Mouse (Mus musculus): Measurements from ENCODE around the gene Map1b. TPM values are rescaled to one million over a fixed set of nuclear protein-coding genes. Genes with fewer than 3 reads are reported as not detected.

The Map1b gene
- polyA plus RNA-seq, 1 experiment = 4.5 TPM

GRCm38 (mm10) chr13:99398149-99398701 is 118.1 kb downstream of the Map1b start:
- Histone ChIP-seq H3K27ac (ENCODE audit: control insufficient read depth, insufficient read depth, low read depth, low read length, poor library complexity) (no peak overlapping the region), H3K4me1 (ENCODE audit: control insufficient read depth, insufficient read depth, low read length) (no peaks in the 10 kb centered on the region; the same call in 1 of the 2 replicates), H3K4me3 (replicated peaks; ENCODE audit: control insufficient read depth, low read depth, low read length) (no peak overlapping the region)
- 82% methylated on average over 12 of the region's 12 CpGs for WGBS
- TF ChIP-seq POLR2A (IDR thresholded peaks at IDR 0.05; ENCODE audit: borderline replicate concordance, control insufficient read depth, low read depth, low read length) (no peak), CTCF (IDR thresholded peaks at IDR 0.05; ENCODE audit: control insufficient read depth, insufficient read depth, low read length) (no peak)

GRCm38 (mm10) chr13:99397228-99397627 is 119.1 kb downstream of the Map1b start:
- Histone ChIP-seq H3K4me1 (ENCODE audit: control insufficient read depth, insufficient read depth, low read length) (no peaks in the 10 kb centered on the region; the same call in 1 of the 2 replicates), H3K27ac (ENCODE audit: control insufficient read depth, insufficient read depth, low read depth, low read length, poor library complexity) (no peak overlapping the region)
- 74% methylated on average over 7 of the region's 7 CpGs for WGBS

GRCm38 (mm10) chr13:99395531-99395930 is 120.8 kb downstream of the Map1b start:
- Histone ChIP-seq H3K4me1 (ENCODE audit: control insufficient read depth, insufficient read depth, low read length) (no peaks in the 10 kb centered on the region; the same call in 1 of the 2 replicates), H3K27ac (ENCODE audit: control insufficient read depth, insufficient read depth, low read depth, low read length, poor library complexity) (no peak overlapping the region), H3K4me3 (replicated peaks; ENCODE audit: control insufficient read depth, low read depth, low read length) (no peak overlapping the region)
- 84% methylated on average over 12 of the region's 12 CpGs for WGBS
- TF ChIP-seq CTCF (IDR thresholded peaks at IDR 0.05; ENCODE audit: control insufficient read depth, insufficient read depth, low read length) (no peak), POLR2A (IDR thresholded peaks at IDR 0.05; ENCODE audit: borderline replicate concordance, control insufficient read depth, low read depth, low read length) (no peak)

More at GRCm38 (mm10) chr13:99397228-99397627, 119.1 kb downstream of the Map1b start:
- no peak for TF ChIP-seq POLR2A (IDR thresholded peaks at IDR 0.05; ENCODE audit: borderline replicate concordance, control insufficient read depth, low read depth, low read length)
- TF ChIP-seq CTCF (IDR thresholded peaks at IDR 0.05; ENCODE audit: control insufficient read depth, insufficient read depth, low read length) = no peak
- H3K4me3 ChIP-seq (replicated peaks; ENCODE audit: control insufficient read depth, low read depth, low read length) = no peak overlapping the region

- Histone ChIP-seq H3K4me1 (ENCODE audit: control insufficient read depth, insufficient read depth, low read length) (no peaks in the 10 kb centered on the region; the same call in 1 of the 2 replicates), H3K27ac (ENCODE audit: control insufficient read depth, insufficient read depth, low read depth, low read length, poor library complexity) (no peak overlapping the region), H3K4me3 (replicated peaks; ENCODE audit: control insufficient read depth, low read depth, low read length) (no peak overlapping the region)
- TF ChIP-seq POLR2A (IDR thresholded peaks at IDR 0.05; ENCODE audit: borderline replicate concordance, control insufficient read depth, low read depth, low read length) = no peak
- TF ChIP-seq CTCF (IDR thresholded peaks at IDR 0.05; ENCODE audit: control insufficient read depth, insufficient read depth, low read length) = no peak
- WGBS = 51% methylated on average over 3 of the region's 3 CpGs
Measured at GRCm38 (mm10) chr13:99394694-99395093, 121.6 kb downstream of the Map1b start.

GRCm38 (mm10) chr13:99393128-99393527 is 123.2 kb downstream of the Map1b start:
- Histone ChIP-seq H3K4me1 (ENCODE audit: control insufficient read depth, insufficient read depth, low read length) (no peaks in the 10 kb centered on the region; the same call in 1 of the 2 replicates), H3K27ac (ENCODE audit: control insufficient read depth, insufficient read depth, low read depth, low read length, poor library complexity) (no peak overlapping the region), H3K4me3 (replicated peaks; ENCODE audit: control insufficient read depth, low read depth, low read length) (no peak overlapping the region)
- 33% methylated on average over 3 of the region's 3 CpGs for WGBS
- no peak for TF ChIP-seq POLR2A (IDR thresholded peaks at IDR 0.05; ENCODE audit: borderline replicate concordance, control insufficient read depth, low read depth, low read length)

GRCm38 (mm10) chr13:99391417-99391816 is 124.9 kb downstream of the Map1b start:
- H3K27ac ChIP-seq (ENCODE audit: control insufficient read depth, insufficient read depth, low read depth, low read length, poor library complexity) = no peak overlapping the region
- no peaks in the 10 kb centered on the region; the same call in 1 of the 2 replicates for H3K4me1 ChIP-seq (ENCODE audit: control insufficient read depth, insufficient read depth, low read length)
- 88% methylated on average over 3 of the region's 3 CpGs for WGBS
- no peak for TF ChIP-seq POLR2A (IDR thresholded peaks at IDR 0.05; ENCODE audit: borderline replicate concordance, control insufficient read depth, low read depth, low read length)
- H3K4me3 ChIP-seq (replicated peaks; ENCODE audit: control insufficient read depth, low read depth, low read length) = no peak overlapping the region

GRCm38 (mm10) chr13:99387901-99388811 is 128.2 kb downstream of the Map1b start:
- WGBS = 49% methylated on average over 7 of the region's 7 CpGs
- H3K4me1 ChIP-seq (ENCODE audit: control insufficient read depth, insufficient read depth, low read length) = no peaks in the 10 kb centered on the region
- no peak overlapping the region for H3K4me3 ChIP-seq (replicated peaks; ENCODE audit: control insufficient read depth, low read depth, low read length)
- TF ChIP-seq CTCF (IDR thresholded peaks at IDR 0.05; ENCODE audit: control insufficient read depth, insufficient read depth, low read length) (no peak), POLR2A (IDR thresholded peaks at IDR 0.05; ENCODE audit: borderline replicate concordance, control insufficient read depth, low read depth, low read length) (no peak)
- H3K27ac ChIP-seq (ENCODE audit: control insufficient read depth, insufficient read depth, low read depth, low read length, poor library complexity) = no peak overlapping the region

- TF ChIP-seq CTCF (IDR thresholded peaks at IDR 0.05; ENCODE audit: control insufficient read depth, insufficient read depth, low read length) (no peak), POLR2A (IDR thresholded peaks at IDR 0.05; ENCODE audit: borderline replicate concordance, control insufficient read depth, low read depth, low read length) (no peak)
- Histone ChIP-seq H3K27ac (ENCODE audit: control insufficient read depth, insufficient read depth, low read depth, low read length, poor library complexity) (no peak overlapping the region), H3K4me3 (replicated peaks; ENCODE audit: control insufficient read depth, low read depth, low read length) (no peak overlapping the region), H3K4me1 (ENCODE audit: control insufficient read depth, insufficient read depth, low read length) (no peaks in the 10 kb centered on the region)
- WGBS = 84% methylated on average over 7 of the region's 7 CpGs
Measured at GRCm38 (mm10) chr13:99386341-99386740, 130.0 kb downstream of the Map1b start.
